9 mouse cellular contexts compared by ENCODE assay signal in genomic region chrX:57521117-57522095, GRCm38 (mm10). TPM values are rescaled to one million over a fixed set of nuclear protein-coding genes. Genes with fewer than 3 reads are reported as not detected.
DNase-seq lines count a peak whose midpoint lies in the region; ATAC-seq and TF ChIP-seq lines count a peak whose summit lies in the region.
"Had no signal": no experiment of that assay in that cellular context is flagged by ENCODE, and none has a peak within 500 bp of the region (broad histone marks: within the 10 kb centered on the region; RNA-seq: fewer than 3 reads in every experiment).

No protein-coding gene starts in this region.

- intact Hi-C loops in left cerebral cortex, adult 2 months (cut with DNase I), result no loop called here

- TF ChIP-seq CTCF in left cerebral cortex, adult 2 months (IDR thresholded peaks at IDR 0.05), result peak; percentile 38

- WGBS in embryonic facial prominence, embryonic 10.5 days, result 37% methylated on average over 28 of the region's 28 CpGs
- WGBS in hindbrain, embryonic 16.5 days, result 32% methylated on average over 28 of the region's 28 CpGs
- 26% methylated on average over 28 of the region's 28 CpGs for WGBS in neural tube, embryonic 14.5 days

- H3K4me3 ChIP-seq in left cerebral cortex, adult 2 months, result no peak overlapping the region
- peak overlapping the region; percentile 26 for H3K4me3 ChIP-seq in embryonic facial prominence, embryonic 10.5 days
- peak overlapping the region; percentile 15 for H3K4me3 ChIP-seq in hindbrain, embryonic 16.5 days (ENCODE audit: low read length)
- H3K4me3 ChIP-seq in neural tube, embryonic 14.5 days (ENCODE audit: low read depth, low read length), result no peak overlapping the region

- no peaks in the 10 kb centered on the region for H3K9me3 ChIP-seq in embryonic facial prominence, embryonic 10.5 days
- H3K9me3 ChIP-seq in hindbrain, embryonic 16.5 days (ENCODE audit: control insufficient read depth, low read length), result no peaks in the 10 kb centered on the region
- no peaks in the 10 kb centered on the region for H3K9me3 ChIP-seq in neural tube, embryonic 14.5 days (ENCODE audit: control insufficient read depth, low read length)

- no peak for DNase-seq in left cerebral cortex, adult 2 months (ENCODE audit: extremely low spot score in 1 of 2, low spot score in 2 of 2)
- no peak for DNase-seq in left cerebral cortex, adult 8-10 months (ENCODE audit: low spot score in 2 of 2)
- DNase-seq in embryonic facial prominence, embryonic 10.5 days (ENCODE audit: low spot score), result peak; percentile 28
- no peak for DNase-seq in ovary, adult 18-20 months (ENCODE audit: low spot score)
- no peak for DNase-seq in adrenal gland, adult 18-20 months (ENCODE audit: low spot score in 2 of 2)

- peak overlapping the region; percentile 27; the same call in 1 of the 2 replicates for H3K9ac ChIP-seq in hindbrain, embryonic 16.5 days (ENCODE audit: low read depth, low read length)
- H3K9ac ChIP-seq in neural tube, embryonic 14.5 days (replicated peaks; ENCODE audit: low read depth, low read length), result no peak overlapping the region

- ATAC-seq in hindbrain, embryonic 16.5 days, result peak; percentile 64; the same call in 1 of the 2 replicates
- ATAC-seq in neural tube, embryonic 14.5 days (ENCODE audit: low read depth), result peak; percentile 73; the same call in 1 of the 2 replicates

- peak overlapping the region; percentile 50 for H3K4me2 ChIP-seq in hindbrain, embryonic 16.5 days (ENCODE audit: low read length)
- H3K4me2 ChIP-seq in neural tube, embryonic 14.5 days (ENCODE audit: low read depth, low read length), result peak overlapping the region; percentile 41

- H3K27ac ChIP-seq in left cerebral cortex, adult 2 months, result no peak overlapping the region
- no peak overlapping the region for H3K27ac ChIP-seq in embryonic facial prominence, embryonic 10.5 days (replicated peaks)
- H3K27ac ChIP-seq in hindbrain, embryonic 16.5 days (ENCODE audit: low read depth, low read length), result no peak overlapping the region
- H3K27ac ChIP-seq in neural tube, embryonic 14.5 days (ENCODE audit: low read depth, low read length), result no peak overlapping the region

- H3K36me3 ChIP-seq in embryonic facial prominence, embryonic 10.5 days (replicated peaks), result no peaks in the 10 kb centered on the region
- H3K36me3 ChIP-seq in hindbrain, embryonic 16.5 days (ENCODE audit: control insufficient read depth, insufficient read depth, low read length), result no peaks in the 10 kb centered on the region
- no peaks in the 10 kb centered on the region for H3K36me3 ChIP-seq in neural tube, embryonic 14.5 days (ENCODE audit: control insufficient read depth, insufficient read depth, low read length)

- H3K4me1 ChIP-seq in embryonic facial prominence, embryonic 10.5 days, result no peaks in the 10 kb centered on the region
- no peaks in the 10 kb centered on the region for H3K4me1 ChIP-seq in hindbrain, embryonic 16.5 days (ENCODE audit: control insufficient read depth, insufficient read depth, low read depth, low read length)
- no peaks in the 10 kb centered on the region for H3K4me1 ChIP-seq in neural tube, embryonic 14.5 days (ENCODE audit: control insufficient read depth, insufficient read depth, low read length)

- peaks cover 16% of the 10 kb centered on the region; the same call in 1 of the 2 replicates for H3K27me3 ChIP-seq in embryonic facial prominence, embryonic 10.5 days (replicated peaks; ENCODE audit: low read depth, poor library complexity, severe bottlenecking)
- no peaks in the 10 kb centered on the region for H3K27me3 ChIP-seq in hindbrain, embryonic 16.5 days (replicated peaks; ENCODE audit: control insufficient read depth, insufficient read depth, low read length)
- H3K27me3 ChIP-seq in neural tube, embryonic 14.5 days (ENCODE audit: control insufficient read depth, insufficient read depth, low read length), result no peaks in the 10 kb centered on the region

RNA-seq across cellular contexts. Expression of gene Gpr101, which starts 17.8 kb away (rescaled TPM):
- 1 to 10 TPM; 2.8 to 7.2 TPM for total RNA-seq in left cerebral cortex, adult 2 months (2021)
- 1 to 10 TPM; 2.1 to 5.3 (median 4.8) TPM for total RNA-seq in left cerebral cortex, adult 8-10 months (2022)
- 0.03 TPM in 1 of 2 replicates, not detected in the other for polyA plus RNA-seq in embryonic facial prominence, embryonic 10.5 days (2016; fragmentation: Nextera tagmentation; extraction: Ambion mirVana)
- 0.66 and 0.83 TPM in 2 replicates for polyA plus RNA-seq in hindbrain, embryonic 16.5 days (2015; fragmentation: Nextera tagmentation; extraction: Ambion mirVana)
- 0.46 and 0.82 TPM in 2 replicates for polyA plus RNA-seq in neural tube, embryonic 14.5 days (2014; fragmentation: Nextera tagmentation; extraction: Ambion mirVana)
- not detected for total RNA-seq in adrenal gland, adult 18-20 months (2021)
- total RNA-seq: megakaryocyte progenitor cell, adult 5-6 weeks had no signal
- polyA plus RNA-seq: large intestine, adult 2 months had no signal

Comparison
In these comparisons a context has a peak if more than half of its experiments do, and no peak if none do; other contexts are left out.
1. H3K4me3 ChIP-seq: peak in embryonic facial prominence, embryonic 10.5 days (single experiment) and hindbrain, embryonic 16.5 days (single experiment); none in left cerebral cortex, adult 2 months (single experiment) and neural tube, embryonic 14.5 days (single experiment).